Mouse (Mus musculus): Measurements from ENCODE around the gene Rnaseh2b. TPM values are rescaled to one million over a fixed set of nuclear protein-coding genes. Genes with fewer than 3 reads are reported as not detected.
A peak's percentile ranks its signal among the peaks of the same experiment; 100 is the strongest.

The Rnaseh2b gene
- total RNA-seq, 1 experiment from 2014 or later = 25.8 TPM

DNA sequence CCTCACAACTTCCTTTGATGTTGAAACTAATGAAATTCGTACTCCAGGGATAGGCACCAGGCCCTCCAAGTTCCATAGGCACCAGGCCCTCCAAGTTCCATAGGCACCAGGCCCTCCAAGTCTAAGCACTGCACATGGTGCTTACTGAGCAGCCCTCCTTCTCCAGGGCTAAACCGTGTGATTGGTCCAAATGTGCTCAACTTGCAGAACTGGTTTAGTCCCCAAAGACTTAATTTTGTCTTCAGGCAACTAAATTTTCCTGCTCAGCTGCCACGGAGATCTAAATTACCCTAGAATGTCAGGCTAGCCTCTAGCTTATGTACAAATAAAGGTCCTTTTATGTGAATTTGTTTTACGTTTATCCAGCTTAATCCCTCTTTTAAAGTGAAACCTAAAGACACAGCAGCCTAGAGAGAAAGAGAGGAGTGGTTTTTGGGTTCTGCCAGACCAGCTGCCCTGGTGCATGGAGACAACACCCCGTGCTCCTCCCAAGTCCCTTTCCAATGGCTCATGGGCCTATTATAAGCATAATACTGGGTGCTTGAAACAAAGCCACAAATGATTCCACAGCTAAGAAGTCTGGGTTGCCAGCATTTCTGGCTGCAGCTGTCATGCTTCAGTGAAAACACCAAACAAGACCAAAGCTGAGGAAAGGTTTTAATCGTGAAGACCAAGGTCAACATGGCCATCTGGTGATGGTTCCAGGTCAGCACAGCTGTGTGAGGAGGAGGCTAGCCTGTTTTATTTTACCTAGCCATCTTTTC lies 30.4 kb downstream of the Rnaseh2b start:
- DNase-seq = no peak

DNA sequence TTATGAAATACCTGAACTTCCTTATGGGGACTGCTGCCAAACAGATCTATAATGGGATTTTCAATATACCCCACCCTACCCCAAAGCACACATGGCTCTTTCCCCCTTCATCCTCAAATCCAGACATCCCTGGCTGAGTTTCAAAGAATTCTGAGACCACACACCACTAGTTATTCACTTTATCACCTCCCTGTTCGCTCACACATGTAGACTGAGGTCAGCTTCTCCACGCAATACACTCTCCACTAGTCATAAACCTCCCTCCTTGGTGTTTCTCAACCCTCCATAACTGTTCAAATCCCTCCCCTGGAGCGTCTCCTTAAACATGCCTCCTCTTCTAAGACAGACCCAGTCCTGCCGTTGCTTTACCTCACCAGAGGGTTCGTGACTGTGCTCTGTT lies 31.1 kb downstream of the Rnaseh2b start:
- DNase-seq = no peak

DNA sequence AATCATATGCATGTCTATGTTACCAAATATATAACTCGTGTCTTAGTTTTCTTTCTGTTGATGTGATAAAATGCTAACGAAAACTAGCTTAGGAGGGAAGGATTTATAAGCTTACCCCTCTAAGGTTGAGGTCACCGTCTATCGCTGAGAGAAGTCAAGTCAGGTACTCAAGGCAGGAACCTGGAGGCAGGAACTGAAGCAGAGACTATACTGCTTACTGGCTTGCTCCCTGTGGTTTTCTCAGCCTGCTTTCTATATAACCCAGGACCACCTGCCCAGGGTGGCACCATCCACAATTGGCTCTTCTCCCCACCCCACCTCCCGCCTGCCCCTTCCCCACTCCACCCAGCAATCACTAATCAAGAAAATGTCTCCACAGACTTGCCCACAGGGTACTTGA lies 32.6 kb downstream of the Rnaseh2b start:
- DNase-seq = no peak

DNA sequence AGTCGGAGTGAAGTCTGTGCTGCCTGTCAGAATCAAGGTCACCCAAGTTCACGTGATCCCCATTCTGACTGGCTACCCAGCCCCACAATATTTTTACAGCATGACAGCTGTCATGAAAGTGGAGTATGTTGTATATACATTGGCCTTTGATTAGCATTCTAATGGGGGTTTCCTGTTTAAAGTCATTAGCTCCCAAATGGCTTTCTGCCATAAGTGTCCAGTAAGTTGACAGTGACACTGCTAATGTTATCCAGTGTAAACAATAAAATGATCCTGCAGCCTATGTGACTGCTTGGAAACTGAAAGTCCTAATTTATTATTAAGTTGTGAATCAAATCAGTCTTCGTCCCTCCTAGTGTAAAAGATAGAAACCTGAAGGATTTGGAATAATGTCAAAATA lies 33.6 kb downstream of the Rnaseh2b start:
- no peak for DNase-seq

DNA sequence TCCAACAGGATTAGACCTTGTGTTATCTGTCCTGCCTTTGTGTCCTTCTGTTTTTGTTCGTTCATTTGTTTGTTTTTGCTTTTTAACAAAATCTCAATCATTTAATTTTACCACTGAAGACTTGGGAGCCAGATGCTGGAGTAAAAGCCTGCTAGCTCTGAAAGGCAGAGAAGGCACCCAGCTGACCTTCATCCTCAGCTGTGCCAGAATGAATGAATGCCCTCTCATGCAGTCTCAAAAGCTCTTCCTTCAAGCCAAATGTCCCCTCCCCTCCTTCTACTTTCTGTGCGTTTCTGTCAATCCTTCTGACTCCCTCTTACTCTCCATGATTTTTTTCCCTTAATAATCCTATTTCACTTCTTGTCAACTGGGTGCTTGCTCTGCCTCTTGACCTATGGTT lies 34.8 kb downstream of the Rnaseh2b start:
- no peak for DNase-seq

DNA sequence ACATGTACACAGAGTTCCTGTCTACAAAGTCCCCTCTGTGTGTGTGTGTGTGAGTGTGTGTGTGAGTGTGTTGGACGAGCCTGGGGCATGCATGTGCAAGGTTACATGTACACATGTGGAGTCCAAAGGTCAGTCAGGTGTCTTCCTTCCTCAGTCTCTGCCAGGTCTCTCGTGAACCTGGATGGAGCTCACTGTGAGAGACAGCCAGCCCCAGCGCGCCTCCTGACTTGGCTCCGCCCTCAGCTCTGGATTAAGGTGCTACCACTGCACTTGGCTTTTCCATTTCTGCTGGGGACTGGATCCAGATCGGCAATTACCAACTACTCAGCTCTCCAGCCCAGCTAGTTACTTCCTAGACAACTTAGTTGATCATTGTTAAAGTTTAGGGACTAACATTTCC lies 36.2 kb downstream of the Rnaseh2b start:
- DNase-seq = no peak

DNA sequence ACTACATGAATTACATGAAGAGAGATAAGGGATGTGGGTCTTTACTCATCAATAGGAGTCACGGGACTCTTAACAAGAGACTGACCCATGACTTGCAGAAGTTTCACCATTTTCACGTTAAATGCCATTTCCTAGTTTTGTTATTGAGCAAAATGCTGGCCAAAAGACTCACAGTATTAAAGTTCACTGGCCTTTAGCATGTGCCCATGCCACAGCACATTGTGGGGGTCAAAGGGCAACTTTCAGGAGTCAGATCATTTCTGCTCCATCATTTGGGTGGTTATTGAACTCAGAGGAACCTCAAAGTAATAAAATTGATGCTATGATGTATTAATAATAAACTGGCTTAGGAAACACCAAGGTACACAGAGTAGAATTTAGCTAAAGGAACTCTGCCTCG lies 37.2 kb downstream of the Rnaseh2b start:
- no peak for DNase-seq

DNA sequence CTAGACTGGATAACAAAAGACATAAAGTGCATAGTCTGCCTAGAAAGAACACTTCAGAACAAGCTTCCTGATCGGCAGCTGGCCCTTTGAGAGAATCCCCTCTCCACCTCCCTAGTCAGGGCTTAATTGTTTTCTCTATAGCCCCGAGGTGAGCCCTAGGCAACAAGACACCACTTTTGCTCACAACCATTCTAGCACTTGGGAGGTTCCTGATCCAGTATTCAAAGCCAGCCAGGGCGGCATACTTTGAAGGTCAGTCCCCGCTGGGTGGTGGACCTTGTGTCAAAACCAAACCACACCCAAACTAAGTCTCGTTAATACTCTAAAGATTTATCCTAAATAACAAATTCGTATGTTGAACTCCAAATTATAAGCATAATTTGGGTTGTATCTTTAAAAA lies 39.1 kb downstream of the Rnaseh2b start:
- DNase-seq = no peak

DNA sequence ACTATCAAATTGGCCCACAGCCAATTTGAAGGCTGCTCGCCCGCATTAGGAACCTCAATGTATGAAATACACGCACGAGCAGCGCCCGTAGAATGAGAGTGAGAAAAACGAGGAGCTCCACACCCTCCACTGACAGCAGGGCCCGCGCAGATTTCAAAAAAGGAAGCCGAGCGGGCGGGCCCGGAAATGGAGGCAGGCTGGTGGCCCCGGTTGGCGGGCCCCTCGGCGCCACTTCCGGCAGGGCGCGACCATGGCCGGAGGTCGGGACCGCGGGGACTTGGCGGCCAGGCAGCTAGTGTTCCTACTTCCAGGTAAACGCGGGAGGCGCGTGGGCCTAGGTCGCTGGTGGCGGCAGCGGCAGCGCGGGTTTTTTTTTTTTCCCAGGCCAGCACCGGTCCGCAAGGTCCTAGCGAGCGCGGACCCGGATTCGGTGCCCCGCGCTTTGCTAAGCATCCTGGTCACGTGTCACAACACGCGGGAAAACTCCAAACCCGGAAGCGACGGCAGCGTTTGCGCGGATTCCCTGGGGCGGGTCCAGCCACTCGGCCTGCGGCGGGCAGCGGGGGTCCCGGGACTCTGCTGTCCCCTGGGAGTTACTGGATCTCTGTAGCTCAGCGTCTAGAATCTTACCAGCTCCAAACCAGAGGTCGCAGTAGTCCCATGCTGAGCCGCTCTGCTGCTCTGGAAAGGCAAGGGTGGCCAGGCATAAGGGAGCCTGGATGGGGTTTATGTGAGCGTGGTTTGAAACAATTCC lies 39.7 kb downstream of the Rnaseh2b start:
- peak; percentile 91 for DNase-seq

DNA sequence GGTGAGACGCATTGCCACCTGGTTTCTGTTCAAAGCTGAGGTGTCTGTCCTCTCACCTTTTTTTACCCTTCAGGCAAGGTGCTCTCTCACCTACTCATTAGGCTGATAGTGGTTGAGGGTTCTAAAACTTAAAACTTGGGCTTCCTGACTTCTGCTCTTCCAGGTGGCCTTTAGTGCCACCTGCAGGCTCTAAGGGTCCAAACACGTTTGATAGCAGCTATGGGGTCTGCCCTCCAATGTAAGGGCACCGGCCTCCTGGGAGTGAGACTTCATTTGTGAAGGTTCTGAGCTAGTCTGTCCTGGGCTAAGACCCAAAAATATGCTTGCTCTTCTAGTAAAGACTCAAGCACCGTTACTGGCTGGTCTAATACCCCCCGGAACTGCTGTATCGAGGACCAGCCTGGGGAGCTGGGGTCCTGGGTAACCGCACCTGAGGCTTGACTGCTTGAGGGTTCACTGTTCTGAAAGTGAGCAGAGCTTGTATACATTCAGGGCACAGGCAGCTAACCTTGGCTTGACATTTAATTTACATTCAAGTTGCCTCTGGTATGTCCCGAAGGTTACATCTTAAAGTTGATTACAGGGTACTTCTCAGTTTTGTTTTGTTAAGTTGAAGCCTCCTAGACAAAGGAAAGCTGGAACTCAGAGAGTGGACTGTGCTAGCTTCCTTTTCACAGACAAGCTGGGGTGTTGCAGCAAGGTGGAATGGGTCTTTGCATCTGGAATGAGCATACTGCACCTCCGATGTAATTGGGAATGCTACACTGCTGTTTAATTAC lies 41.7 kb downstream of the Rnaseh2b start:
- no peak for DNase-seq

DNA sequence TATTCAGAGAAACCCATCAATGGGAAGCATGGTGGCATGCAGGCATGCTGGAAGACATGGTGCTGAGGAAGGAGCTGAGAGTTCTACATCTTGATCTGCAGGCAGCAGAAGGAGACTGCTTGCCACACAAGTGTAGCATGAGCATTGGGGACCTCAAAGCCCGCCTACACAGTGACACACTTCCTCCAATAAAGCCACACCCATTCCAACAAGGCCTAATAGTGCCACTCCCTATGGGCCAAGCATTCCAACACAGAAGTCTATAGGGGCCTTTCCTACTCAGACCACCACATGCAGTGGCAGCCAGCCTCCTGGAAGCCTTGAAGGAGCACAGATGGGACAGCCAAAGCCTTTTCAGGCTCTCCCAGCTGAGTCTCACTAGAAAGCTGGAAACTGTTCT lies 46.8 kb downstream of the Rnaseh2b start:
- no peak for DNase-seq

DNA sequence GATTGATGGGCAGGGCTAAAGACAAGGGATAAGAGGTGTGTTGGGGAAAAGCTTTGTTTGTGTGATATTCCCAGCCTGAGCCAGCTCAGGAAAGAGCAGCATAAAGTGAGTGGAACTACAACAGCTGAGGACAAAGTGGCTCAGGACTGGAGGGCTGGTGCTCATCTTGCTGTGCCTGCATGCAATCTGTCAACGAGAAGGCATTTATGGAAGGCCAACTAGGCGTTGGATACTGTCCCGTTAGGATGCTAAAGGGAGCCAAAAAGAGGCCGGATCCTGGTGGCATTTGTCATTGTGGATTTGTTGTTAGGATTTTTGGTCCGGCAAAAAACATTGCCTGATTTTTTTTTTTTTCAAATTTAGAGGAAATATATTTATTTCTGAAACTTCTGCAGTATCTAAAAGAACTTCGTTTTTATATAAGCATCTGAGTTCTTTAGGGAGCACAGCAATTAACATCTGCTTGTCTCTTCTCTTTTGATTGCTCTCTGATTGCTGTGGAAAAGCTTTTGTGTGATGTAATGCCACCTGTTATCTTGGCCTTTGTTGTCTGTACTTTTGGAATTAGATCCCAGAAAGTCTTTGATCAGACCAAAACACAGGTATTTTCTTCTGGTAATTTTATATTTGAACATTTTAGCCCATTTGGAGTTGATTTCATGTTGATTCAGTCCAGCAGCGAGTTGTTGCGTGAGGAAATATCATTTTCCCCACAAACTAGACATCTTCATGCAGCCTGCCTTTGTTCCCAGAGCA lies 49.7 kb downstream of the Rnaseh2b start:
- DNase-seq = no peak

DNA sequence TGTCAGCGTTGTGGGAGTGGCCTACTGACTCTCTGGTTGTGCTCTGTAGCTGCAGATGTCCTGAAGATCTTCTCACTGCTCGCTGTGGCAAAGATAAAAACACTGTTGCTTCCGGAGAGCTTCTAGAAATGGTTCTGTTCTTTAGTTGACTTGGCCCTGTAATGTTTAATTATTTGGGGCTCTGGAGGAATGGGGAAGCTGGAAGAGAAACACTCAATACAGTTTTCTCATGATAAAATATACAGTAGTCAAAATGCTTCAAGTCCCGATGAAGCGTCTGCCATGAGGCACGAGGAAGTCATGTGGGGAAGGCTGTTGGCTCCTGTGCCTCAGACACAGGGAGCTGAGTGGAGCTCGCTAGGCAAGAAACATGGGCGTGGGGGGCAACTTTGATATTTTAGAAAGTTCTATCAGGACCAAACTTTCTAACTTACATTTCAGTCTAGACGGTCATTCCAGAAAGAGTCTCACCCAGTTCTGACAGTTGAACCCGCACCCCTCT lies 50.3 kb downstream of the Rnaseh2b start:
- DNase-seq = no peak

DNA sequence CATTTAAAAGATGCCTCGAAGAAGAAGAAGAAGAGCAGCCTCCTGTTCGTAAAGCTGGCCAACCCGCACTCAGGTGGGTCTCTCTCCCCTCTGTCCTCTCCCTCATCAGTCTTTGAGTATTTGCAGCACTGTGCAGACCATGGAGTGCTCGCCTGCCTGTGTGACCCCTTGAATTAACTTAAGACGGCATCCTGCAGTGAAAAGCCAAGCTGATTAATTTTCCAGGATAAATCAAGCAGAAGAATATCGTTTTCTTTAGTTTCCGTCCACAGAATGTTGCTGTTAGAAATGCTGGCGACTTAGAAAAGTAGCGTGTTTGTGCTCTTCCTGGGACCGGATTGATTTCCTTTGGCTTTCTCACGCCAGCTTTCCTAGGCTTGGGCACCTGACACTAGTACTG lies 54.2 kb downstream of the Rnaseh2b start:
- no peak for DNase-seq

DNA sequence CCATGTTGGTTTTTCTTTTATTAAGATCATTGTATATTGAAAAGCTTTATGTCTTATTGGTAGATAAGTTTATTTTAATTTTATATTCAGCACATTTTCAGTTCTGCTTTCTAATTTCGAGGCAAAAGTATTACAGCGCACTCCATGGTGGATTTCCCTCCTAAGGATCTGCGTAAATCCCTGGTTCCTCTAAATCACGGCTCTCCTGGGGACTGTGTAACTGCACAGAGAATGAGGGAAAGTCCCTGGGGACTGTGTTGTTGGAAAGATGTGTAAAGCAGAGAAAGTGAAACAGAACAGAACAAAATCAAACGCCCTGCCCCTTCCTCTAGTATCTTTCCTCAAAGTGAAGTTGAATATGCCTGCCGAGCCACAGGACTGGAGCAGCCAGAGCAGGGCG lies 54.7 kb downstream of the Rnaseh2b start:
- no peak for DNase-seq

DNA sequence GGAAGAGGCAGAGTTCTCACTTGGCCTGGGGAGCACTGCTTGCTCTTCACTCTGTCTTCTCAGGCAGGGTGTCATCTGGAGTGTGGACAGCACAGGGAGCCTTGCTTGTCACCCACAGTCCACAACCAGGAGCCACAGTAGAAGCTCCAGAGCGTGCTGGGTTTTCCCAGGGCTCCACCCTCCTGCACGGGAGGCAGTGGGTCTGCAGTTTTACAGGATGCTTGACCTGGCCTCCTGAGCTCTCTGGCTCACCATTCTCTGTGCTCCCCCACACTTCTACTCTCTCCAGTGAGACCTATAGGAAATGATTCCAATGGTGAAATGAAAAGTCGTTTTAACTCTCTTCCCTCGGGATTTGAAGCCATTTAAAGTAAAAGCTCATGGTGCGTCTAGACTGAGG lies 57.4 kb downstream of the Rnaseh2b start:
- no peak for DNase-seq

DNA sequence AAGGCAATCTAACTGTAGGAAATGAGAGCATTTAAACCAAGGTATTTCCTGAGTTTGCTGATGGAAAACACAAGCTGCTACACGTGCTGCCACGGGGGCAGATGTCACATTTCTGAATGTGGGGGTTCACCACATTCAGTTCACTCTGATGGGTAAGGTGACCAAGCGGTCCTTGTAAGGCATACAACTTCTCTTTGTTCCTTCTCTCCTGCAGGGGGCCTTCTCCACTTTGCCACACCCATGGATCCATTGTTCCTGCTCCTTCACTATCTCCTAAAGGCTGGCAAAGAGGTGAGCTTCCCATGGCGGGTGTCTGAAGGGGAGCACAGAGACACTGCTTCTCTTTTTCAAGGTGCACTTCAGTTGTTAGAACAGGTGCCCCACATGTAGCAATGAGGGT lies 57.8 kb downstream of the Rnaseh2b start:
- no peak for DNase-seq

DNA sequence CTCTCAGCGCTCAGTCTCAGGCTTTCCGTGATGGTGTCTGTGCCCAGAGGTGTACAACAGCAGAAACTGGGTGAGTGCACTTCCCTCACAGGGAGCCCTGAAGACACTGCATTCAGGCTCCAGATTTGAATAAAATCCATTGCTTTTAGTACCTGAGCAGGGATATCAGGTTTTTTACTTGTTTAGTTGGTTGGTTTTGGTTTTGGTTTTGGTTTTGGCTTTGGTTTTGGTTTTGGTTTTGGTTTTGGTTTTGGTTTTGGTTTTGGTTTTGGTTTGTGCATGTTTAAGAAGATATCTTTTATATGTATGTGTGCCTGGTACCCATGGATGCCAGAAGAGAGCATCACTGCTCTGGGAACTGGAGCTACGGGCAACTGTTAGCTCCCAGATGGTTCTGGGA lies 58.5 kb downstream of the Rnaseh2b start:
- no peak for DNase-seq

DNA sequence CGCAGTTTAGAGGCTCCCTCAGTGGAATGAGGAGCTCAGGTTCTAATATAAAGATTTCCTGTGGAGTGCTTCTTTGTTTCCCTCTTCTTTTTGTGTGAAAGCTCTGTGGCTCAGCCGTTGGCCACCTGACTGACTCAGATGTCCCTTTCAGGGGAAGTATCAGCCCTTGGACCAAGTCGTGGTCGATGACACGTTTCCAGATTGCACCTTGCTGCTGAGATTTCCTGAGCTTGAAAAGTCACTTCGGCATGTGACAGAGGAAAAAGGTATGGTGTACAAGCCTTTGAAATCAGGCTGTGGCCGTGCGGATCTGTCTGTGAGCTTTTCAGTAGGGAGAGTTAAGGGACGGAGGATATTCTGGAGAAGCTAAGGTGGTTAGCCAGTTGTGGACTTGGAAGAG lies 61.0 kb downstream of the Rnaseh2b start:
- DNase-seq = no peak

DNA sequence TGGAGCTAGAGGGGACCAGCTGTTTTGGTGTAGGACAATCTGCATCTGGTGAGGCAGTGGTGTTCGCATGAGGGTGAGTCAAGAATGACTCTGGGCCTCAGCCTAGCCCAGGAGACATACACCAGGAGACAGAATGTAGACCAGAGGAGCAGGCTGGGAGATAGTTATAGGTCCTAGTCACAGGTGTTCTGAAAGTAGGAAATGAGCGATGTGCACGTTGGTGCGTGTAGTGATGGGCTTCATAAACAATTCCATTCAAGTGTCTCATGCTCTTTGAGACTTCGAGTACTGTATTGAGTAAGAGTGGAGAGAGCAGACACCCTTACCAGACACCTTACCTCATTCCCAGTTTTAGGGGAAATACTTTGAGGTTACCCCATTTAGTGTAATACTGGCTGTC lies 61.4 kb downstream of the Rnaseh2b start:
- DNase-seq = no peak

DNA sequence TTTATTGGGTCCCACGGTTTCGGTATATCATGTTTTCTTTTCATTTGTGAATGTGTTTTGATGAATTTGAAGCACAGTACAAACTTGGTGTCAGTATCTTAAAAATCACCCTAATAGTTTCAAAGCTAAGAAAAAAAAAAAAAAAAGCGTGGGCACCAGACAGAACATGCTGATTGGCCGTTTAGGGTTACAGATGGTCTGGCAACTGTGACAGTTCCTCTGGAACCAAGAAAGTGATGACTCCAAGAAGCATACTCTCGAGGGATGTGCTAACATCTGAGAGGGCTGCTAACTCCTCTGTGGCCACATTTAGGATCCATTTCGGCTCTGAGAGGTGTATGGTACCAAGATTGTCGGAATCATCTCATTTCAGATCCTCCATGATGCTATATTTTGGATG lies 62.8 kb downstream of the Rnaseh2b start:
- no peak for DNase-seq

DNA sequence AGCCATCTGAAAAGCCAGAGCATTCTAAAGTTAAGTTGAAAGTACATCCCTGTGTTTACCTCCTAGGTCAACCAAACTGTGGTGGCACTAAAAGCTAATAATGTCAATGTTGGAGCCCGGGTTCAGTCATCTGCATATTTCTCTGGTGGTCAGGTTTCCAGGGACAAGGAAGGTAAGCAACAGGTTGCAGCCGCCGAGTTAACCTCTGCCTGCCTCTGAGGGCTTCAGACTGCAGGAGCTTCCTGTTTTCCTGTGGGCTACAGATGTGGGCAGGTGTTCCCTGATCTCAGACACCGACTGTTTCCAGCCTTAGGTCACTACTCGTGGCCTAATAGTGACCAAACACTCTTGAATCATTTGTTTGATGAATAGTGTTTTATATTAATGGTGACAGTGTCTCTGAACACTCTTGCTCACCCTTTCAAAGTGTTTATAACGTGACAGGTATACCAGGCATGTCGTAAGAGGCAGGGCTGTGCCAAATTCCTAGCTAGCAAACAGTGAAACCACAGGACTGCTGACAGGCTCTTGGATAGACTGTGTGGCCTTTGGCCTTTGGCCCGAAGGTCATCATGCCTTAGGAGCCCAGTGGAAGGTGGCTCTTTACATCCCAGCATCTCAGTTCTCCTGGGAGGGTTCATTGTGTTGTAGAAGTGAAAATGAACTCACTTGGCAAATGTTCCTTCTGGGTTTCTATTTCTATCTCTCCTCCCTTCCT lies 69.0 kb downstream of the Rnaseh2b start:
- no peak for DNase-seq
